Mouse (Mus musculus): Measurements from ENCODE around the gene Cd47. TPM values are rescaled to one million over a fixed set of nuclear protein-coding genes. Genes with fewer than 3 reads are reported as not detected.

The Cd47 gene
- polyA plus RNA-seq, 1 experiment from 2014 or later, result 192 TPM

- ATAC-seq, result no peak
- Histone ChIP-seq H3K9ac (ENCODE audit: low read depth, low read length) (no peak overlapping the region), H3K27me3 (replicated peaks; ENCODE audit: control insufficient read depth, insufficient read depth, low read length) (no peaks in the 10 kb centered on the region), H3K9me3 (ENCODE audit: control insufficient read depth, low read length) (no peaks in the 10 kb centered on the region), H3K27ac (ENCODE audit: low read depth, low read length) (no peak overlapping the region), H3K4me3 (ENCODE audit: low read length) (no peak overlapping the region), H3K36me3 (ENCODE audit: control insufficient read depth, insufficient read depth, low read length) (no peaks in the 10 kb centered on the region), H3K4me1 (ENCODE audit: control insufficient read depth, insufficient read depth, low read depth, low read length) (no peaks in the 10 kb centered on the region), H3K4me2 (ENCODE audit: low read length) (no peak overlapping the region)
- 89% methylated on average over 12 of the region's 12 CpGs for WGBS
These were observed 29.8 kb upstream of the Cd47 start for GRCm38 (mm10) chr16:49770320-49771189.

GRCm38 (mm10) chr16:49771609-49772396 lies 28.5 kb upstream of the Cd47 start:
- 72% methylated on average over 7 of the region's 7 CpGs for WGBS
- no peak overlapping the region for H3K4me2 ChIP-seq (ENCODE audit: low read length)
- H3K27ac ChIP-seq (ENCODE audit: low read depth, low read length), result no peak overlapping the region
- no peaks in the 10 kb centered on the region for H3K9me3 ChIP-seq (ENCODE audit: control insufficient read depth, low read length)
- no peaks in the 10 kb centered on the region for H3K27me3 ChIP-seq (replicated peaks; ENCODE audit: control insufficient read depth, insufficient read depth, low read length)
- H3K9ac ChIP-seq (ENCODE audit: low read depth, low read length), result no peak overlapping the region
- peak; percentile 52; the same call in 1 of the 2 replicates for ATAC-seq
- H3K4me3 ChIP-seq (ENCODE audit: low read length), result no peak overlapping the region
- no peaks in the 10 kb centered on the region for H3K36me3 ChIP-seq (ENCODE audit: control insufficient read depth, insufficient read depth, low read length)
- no peaks in the 10 kb centered on the region for H3K4me1 ChIP-seq (ENCODE audit: control insufficient read depth, insufficient read depth, low read depth, low read length)

- Histone ChIP-seq H3K9ac (ENCODE audit: low read depth, low read length) (no peak overlapping the region), H3K36me3 (ENCODE audit: control insufficient read depth, insufficient read depth, low read length) (no peaks in the 10 kb centered on the region), H3K9me3 (ENCODE audit: control insufficient read depth, low read length) (no peaks in the 10 kb centered on the region), H3K4me1 (ENCODE audit: control insufficient read depth, insufficient read depth, low read depth, low read length) (no peaks in the 10 kb centered on the region), H3K27me3 (replicated peaks; ENCODE audit: control insufficient read depth, insufficient read depth, low read length) (no peaks in the 10 kb centered on the region), H3K4me2 (ENCODE audit: low read length) (no peak overlapping the region), H3K4me3 (ENCODE audit: low read length) (no peak overlapping the region), H3K27ac (ENCODE audit: low read depth, low read length) (no peak overlapping the region)
- no peak for ATAC-seq
- WGBS, result 80% methylated on average over 1 of the region's 1 CpGs
These were observed 27.8 kb upstream of the Cd47 start for GRCm38 (mm10) chr16:49772576-49772975.

- no peaks in the 10 kb centered on the region for H3K36me3 ChIP-seq (ENCODE audit: control insufficient read depth, insufficient read depth, low read length)
- no peak overlapping the region for H3K4me2 ChIP-seq (ENCODE audit: low read length)
- no peak overlapping the region for H3K27ac ChIP-seq (ENCODE audit: low read depth, low read length)
- no peak overlapping the region for H3K4me3 ChIP-seq (ENCODE audit: low read length)
- H3K4me1 ChIP-seq (ENCODE audit: control insufficient read depth, insufficient read depth, low read depth, low read length), result no peaks in the 10 kb centered on the region
- H3K9me3 ChIP-seq (ENCODE audit: control insufficient read depth, low read length), result no peaks in the 10 kb centered on the region
- no peak for ATAC-seq
- WGBS, result 84% methylated on average over 1 of the region's 1 CpGs
- H3K27me3 ChIP-seq (replicated peaks; ENCODE audit: control insufficient read depth, insufficient read depth, low read length), result no peaks in the 10 kb centered on the region
- H3K9ac ChIP-seq (ENCODE audit: low read depth, low read length), result no peak overlapping the region
These were observed 27.3 kb upstream of the Cd47 start for GRCm38 (mm10) chr16:49773068-49773467.

GRCm38 (mm10) chr16:49774059-49775001 lies 26.0 kb upstream of the Cd47 start:
- Histone ChIP-seq H3K36me3 (ENCODE audit: control insufficient read depth, insufficient read depth, low read length) (no peaks in the 10 kb centered on the region), H3K4me2 (ENCODE audit: low read length) (no peak overlapping the region), H3K4me3 (ENCODE audit: low read length) (no peak overlapping the region), H3K27me3 (replicated peaks; ENCODE audit: control insufficient read depth, insufficient read depth, low read length) (no peaks in the 10 kb centered on the region), H3K4me1 (ENCODE audit: control insufficient read depth, insufficient read depth, low read depth, low read length) (no peaks in the 10 kb centered on the region), H3K9ac (ENCODE audit: low read depth, low read length) (no peak overlapping the region), H3K27ac (ENCODE audit: low read depth, low read length) (no peak overlapping the region), H3K9me3 (ENCODE audit: control insufficient read depth, low read length) (no peaks in the 10 kb centered on the region)
- no peak for ATAC-seq
- 89% methylated on average over 18 of the region's 18 CpGs for whole genome bisulfite sequencing

GRCm38 (mm10) chr16:49775002-49775966 lies 25.0 kb upstream of the Cd47 start:
- Histone ChIP-seq H3K36me3 (ENCODE audit: control insufficient read depth, insufficient read depth, low read length) (no peaks in the 10 kb centered on the region), H3K27ac (ENCODE audit: low read depth, low read length) (no peak overlapping the region), H3K27me3 (replicated peaks; ENCODE audit: control insufficient read depth, insufficient read depth, low read length) (no peaks in the 10 kb centered on the region), H3K4me3 (ENCODE audit: low read length) (no peak overlapping the region), H3K9me3 (ENCODE audit: control insufficient read depth, low read length) (no peaks in the 10 kb centered on the region), H3K4me2 (ENCODE audit: low read length) (no peak overlapping the region), H3K9ac (ENCODE audit: low read depth, low read length) (no peak overlapping the region), H3K4me1 (ENCODE audit: control insufficient read depth, insufficient read depth, low read depth, low read length) (no peaks in the 10 kb centered on the region)
- 87% methylated on average over 22 of the region's 22 CpGs for WGBS
- ATAC-seq, result no peak

- Histone ChIP-seq H3K27me3 (replicated peaks; ENCODE audit: control insufficient read depth, insufficient read depth, low read length) (no peaks in the 10 kb centered on the region), H3K27ac (ENCODE audit: low read depth, low read length) (no peak overlapping the region), H3K4me2 (ENCODE audit: low read length) (no peak overlapping the region), H3K4me1 (ENCODE audit: control insufficient read depth, insufficient read depth, low read depth, low read length) (no peaks in the 10 kb centered on the region), H3K9ac (ENCODE audit: low read depth, low read length) (no peak overlapping the region), H3K4me3 (ENCODE audit: low read length) (no peak overlapping the region), H3K9me3 (ENCODE audit: control insufficient read depth, low read length) (no peaks in the 10 kb centered on the region), H3K36me3 (ENCODE audit: control insufficient read depth, insufficient read depth, low read length) (no peaks in the 10 kb centered on the region)
- 84% methylated on average over 7 of the region's 7 CpGs for WGBS
- no peak for ATAC-seq
These were observed 23.4 kb upstream of the Cd47 start for GRCm38 (mm10) chr16:49776981-49777380.

- no peak overlapping the region for H3K9ac ChIP-seq (ENCODE audit: low read depth, low read length)
- no peak for ATAC-seq
- H3K4me1 ChIP-seq (ENCODE audit: control insufficient read depth, insufficient read depth, low read depth, low read length), result no peaks in the 10 kb centered on the region
- H3K4me2 ChIP-seq (ENCODE audit: low read length), result no peak overlapping the region
- H3K27me3 ChIP-seq (replicated peaks; ENCODE audit: control insufficient read depth, insufficient read depth, low read length), result no peaks in the 10 kb centered on the region
- H3K36me3 ChIP-seq (ENCODE audit: control insufficient read depth, insufficient read depth, low read length), result no peaks in the 10 kb centered on the region
- WGBS, result 88% methylated on average over 5 of the region's 5 CpGs
- no peak overlapping the region for H3K27ac ChIP-seq (ENCODE audit: low read depth, low read length)
- H3K9me3 ChIP-seq (ENCODE audit: control insufficient read depth, low read length), result no peaks in the 10 kb centered on the region
- H3K4me3 ChIP-seq (ENCODE audit: low read length), result no peak overlapping the region
These were observed 18.7 kb upstream of the Cd47 start for GRCm38 (mm10) chr16:49781556-49782156.

All from hindbrain, embryonic 16.5 days (tissue).